Mouse (Mus musculus) neural tube, embryonic 11.5 days (tissue): ENCODE measurements around the gene Wfs1. TPM values are rescaled to one million over a fixed set of nuclear protein-coding genes. Genes with fewer than 3 reads are reported as not detected.

Source experiments
- ATAC-seq: fragments of 200-750 bp; cut with Nextera tagmentation; 2 replicates; pipeline ENCODE4 v1.8.0; 2017; ENCODE audit warnings: moderate number of reproducible peaks, mild to moderate bottlenecking, moderate TSS enrichment, moderate library complexity; ENCODE audit not compliant: insufficient read depth, low FRiP score, low TSS enrichment
- DNase-seq: peaks from one replicate; pipeline ENCODE4 v3.0.0-alpha.2; 2015; ENCODE audit warnings: low spot score
- H3K27ac ChIP-seq: fragments of 300-500 bp; sonication (generic); 2 replicates; pipeline ENCODE4 v1.5.1; 2014; ENCODE audit warnings: low read depth, mild to moderate bottlenecking, low read length
- H3K27me3 ChIP-seq: fragments of 300-500 bp; sonication (generic); 2 replicates; pipeline ENCODE4 v1.6.1; 2014; ENCODE audit warnings: mild to moderate bottlenecking, low read length, mixed read lengths; ENCODE audit not compliant: control insufficient read depth, insufficient read depth
- H3K36me3 ChIP-seq: fragments of 300-500 bp; sonication (generic); 2 replicates; pipeline ENCODE4 v1.6.1; 2014; ENCODE audit warnings: mild to moderate bottlenecking, low read length, moderate library complexity, mixed read lengths; ENCODE audit not compliant: control insufficient read depth, insufficient read depth
- H3K4me1 ChIP-seq: fragments of 300-500 bp; sonication (generic); 2 replicates; pipeline ENCODE4 v1.6.1; 2014; ENCODE audit warnings: low read length, mixed read lengths; ENCODE audit not compliant: control insufficient read depth, insufficient read depth
- H3K4me2 ChIP-seq: fragments of 300-500 bp; sonication (generic); 2 replicates; pipeline ENCODE4 v1.6.1; 2014; ENCODE audit warnings: low read depth, mild to moderate bottlenecking, moderate library complexity
- H3K4me3 ChIP-seq: fragments of 300-500 bp; sonication (generic); 2 replicates; pipeline ENCODE4 v1.5.1; 2014; ENCODE audit warnings: low read depth, low read length
- H3K9ac ChIP-seq: fragments of 300-500 bp; sonication (generic); 2 replicates; pipeline ENCODE4 v1.6.1; 2014; ENCODE audit warnings: mild to moderate bottlenecking, low read length
- H3K9me3 ChIP-seq: fragments of 300-500 bp; sonication (generic); 2 replicates; pipeline ENCODE4 v1.6.1; 2016; ENCODE audit warnings: low read length; ENCODE audit not compliant: control insufficient read depth
- WGBS: fragments of 180-500 bp; shearing (Covaris S2); extraction: QIAGEN DNeasy Blood & Tissue Kit; methylation state at CpG from one replicate; pipeline ENCODE4 v1.1.7; 2014; 5-methylcytosine and 5-hydroxymethylcytosine counted together
- polyA plus RNA-seq: library from polyadenylated mRNA; unstranded; fragments of >200 nt; fragmentation: Nextera tagmentation; extraction: Ambion mirVana; gene quantifications from 2 replicates; pipeline ENCODE4 v1.2.1, GENCODE M21; 2014

Wfs1 gene
- 8.7 and 8.9 TPM in 2 replicates for polyA plus RNA-seq

GRCm38 (mm10) chr5:36988781-36989624 is at the start of gene Wfs1:
TSS of gene Wfs1 (minus strand) at chr5:36989205.
- WGBS, result under 1% methylated on average over 60 of the region's 60 CpGs
- Histone ChIP-seq H3K4me1 (peaks cover 6% of the 10 kb centered on the region), H3K9ac (peak within 1 kb of the TSS; percentile 77), H3K4me2 (peak within 1 kb of the TSS; percentile 97), H3K4me3 (peak within 1 kb of the TSS; percentile 72), H3K27ac (no peak within 1 kb of the TSS; the same call in 1 of the 2 replicates), H3K36me3 (no peaks in the 10 kb centered on the region), H3K9me3 (no peaks in the 10 kb centered on the region), H3K27me3 (no peaks in the 10 kb centered on the region)
- ATAC-seq (peak; percentile 99), DNase-seq (peak; percentile 95)

GRCm38 (mm10) chr5:37036884-37037283 is 47.9 kb upstream of the Wfs1 start:
- no peak overlapping the region for H3K9ac ChIP-seq
- no peaks in the 10 kb centered on the region for H3K27me3 ChIP-seq
- WGBS, result 80% methylated on average over 3 of the region's 3 CpGs
- H3K4me2 ChIP-seq, result no peak overlapping the region
- DNase-seq, result no peak
- H3K4me3 ChIP-seq, result no peak overlapping the region
- H3K36me3 ChIP-seq, result no peaks in the 10 kb centered on the region
- H3K27ac ChIP-seq, result no peak overlapping the region
- H3K9me3 ChIP-seq, result no peaks in the 10 kb centered on the region
- ATAC-seq, result no peak
- no peaks in the 10 kb centered on the region for H3K4me1 ChIP-seq

GRCm38 (mm10) chr5:37035896-37036295 is 46.9 kb upstream of the Wfs1 start:
- DNase-seq (no peak), ATAC-seq (no peak)
- no peaks in the 10 kb centered on the region for H3K36me3 ChIP-seq
- no peaks in the 10 kb centered on the region for H3K9me3 ChIP-seq
- H3K4me2 ChIP-seq, result no peak overlapping the region
- H3K4me3 ChIP-seq, result no peak overlapping the region
- H3K4me1 ChIP-seq, result no peaks in the 10 kb centered on the region
- no peaks in the 10 kb centered on the region; the same call in 1 of the 2 replicates for H3K27me3 ChIP-seq
- WGBS, result 85% methylated on average over 6 of the region's 6 CpGs
- H3K9ac ChIP-seq, result no peak overlapping the region
- H3K27ac ChIP-seq, result no peak overlapping the region

- WGBS, result 72% methylated on average over 6 of the region's 6 CpGs
- DNase-seq, result no peak
- H3K4me2 ChIP-seq, result no peak overlapping the region
- ATAC-seq, result no peak
- no peak overlapping the region for H3K9ac ChIP-seq
- no peaks in the 10 kb centered on the region for H3K36me3 ChIP-seq
- H3K27me3 ChIP-seq, result peaks cover 2% of the 10 kb centered on the region
- no peak overlapping the region for H3K4me3 ChIP-seq
- H3K4me1 ChIP-seq, result no peaks in the 10 kb centered on the region
- no peak overlapping the region for H3K27ac ChIP-seq
- no peaks in the 10 kb centered on the region for H3K9me3 ChIP-seq
These were observed 46.2 kb upstream of the Wfs1 start for GRCm38 (mm10) chr5:37035192-37035591.

GRCm38 (mm10) chr5:37030753-37031152 is 41.7 kb upstream of the Wfs1 start:
- H3K27me3 ChIP-seq, result peaks cover 26% of the 10 kb centered on the region
- no peak for DNase-seq
- WGBS, result 55% methylated on average over 9 of the region's 9 CpGs
- H3K4me2 ChIP-seq, result no peak overlapping the region
- H3K4me3 ChIP-seq, result no peak overlapping the region
- H3K9me3 ChIP-seq, result no peaks in the 10 kb centered on the region
- no peak overlapping the region for H3K27ac ChIP-seq
- no peak for ATAC-seq
- no peak overlapping the region for H3K9ac ChIP-seq
- H3K4me1 ChIP-seq, result peaks cover 5% of the 10 kb centered on the region; the same call in 1 of the 2 replicates
- H3K36me3 ChIP-seq, result no peaks in the 10 kb centered on the region

GRCm38 (mm10) chr5:37029326-37029905 is 40.4 kb upstream of the Wfs1 start:
- H3K36me3 ChIP-seq, result no peaks in the 10 kb centered on the region
- H3K27me3 ChIP-seq, result peaks cover 26% of the 10 kb centered on the region
- no peak overlapping the region for H3K27ac ChIP-seq
- H3K9ac ChIP-seq, result no peak overlapping the region
- DNase-seq (no peak), ATAC-seq (no peak)
- H3K4me1 ChIP-seq, result peaks cover 5% of the 10 kb centered on the region; the same call in 1 of the 2 replicates
- peak overlapping the region; percentile 98 for H3K4me2 ChIP-seq
- 2% methylated on average over 17 of the region's 17 CpGs for WGBS
- H3K9me3 ChIP-seq, result no peaks in the 10 kb centered on the region
- H3K4me3 ChIP-seq, result peak overlapping the region; percentile 67

GRCm38 (mm10) chr5:37028486-37029311 is 39.7 kb upstream of the Wfs1 start:
- Histone ChIP-seq H3K4me3 (peak overlapping the region; percentile 67), H3K9ac (peak overlapping the region; percentile 36), H3K4me2 (peak overlapping the region; percentile 98), H3K4me1 (peaks cover 5% of the 10 kb centered on the region; the same call in 1 of the 2 replicates), H3K36me3 (no peaks in the 10 kb centered on the region), H3K27me3 (peaks cover 29% of the 10 kb centered on the region), H3K9me3 (no peaks in the 10 kb centered on the region), H3K27ac (no peak overlapping the region)
- peak; percentile 78 for ATAC-seq
- under 1% methylated on average over 72 of the region's 72 CpGs for WGBS
- DNase-seq, result peak; percentile 48

- Histone ChIP-seq H3K27me3 (peaks cover 29% of the 10 kb centered on the region), H3K4me1 (peaks cover 5% of the 10 kb centered on the region; the same call in 1 of the 2 replicates), H3K9me3 (no peaks in the 10 kb centered on the region), H3K36me3 (no peaks in the 10 kb centered on the region), H3K4me3 (peak overlapping the region; percentile 67), H3K27ac (no peak overlapping the region), H3K9ac (peak overlapping the region; percentile 36), H3K4me2 (peak overlapping the region; percentile 98)
- under 1% methylated on average over 30 of the region's 37 CpGs for WGBS
- DNase-seq (peak; percentile 89), ATAC-seq (peak; percentile 96)
These were observed 39.1 kb upstream of the Wfs1 start for GRCm38 (mm10) chr5:37028104-37028485.
